Mouse (Mus musculus): ENCODE data around the gene Lsamp.
"Not testable (repeated sequence)": the region's sequence is repeated elsewhere in the genome, so short reads cannot be mapped to it uniquely, and the experiment has no call there.

The Lsamp gene

DNA sequence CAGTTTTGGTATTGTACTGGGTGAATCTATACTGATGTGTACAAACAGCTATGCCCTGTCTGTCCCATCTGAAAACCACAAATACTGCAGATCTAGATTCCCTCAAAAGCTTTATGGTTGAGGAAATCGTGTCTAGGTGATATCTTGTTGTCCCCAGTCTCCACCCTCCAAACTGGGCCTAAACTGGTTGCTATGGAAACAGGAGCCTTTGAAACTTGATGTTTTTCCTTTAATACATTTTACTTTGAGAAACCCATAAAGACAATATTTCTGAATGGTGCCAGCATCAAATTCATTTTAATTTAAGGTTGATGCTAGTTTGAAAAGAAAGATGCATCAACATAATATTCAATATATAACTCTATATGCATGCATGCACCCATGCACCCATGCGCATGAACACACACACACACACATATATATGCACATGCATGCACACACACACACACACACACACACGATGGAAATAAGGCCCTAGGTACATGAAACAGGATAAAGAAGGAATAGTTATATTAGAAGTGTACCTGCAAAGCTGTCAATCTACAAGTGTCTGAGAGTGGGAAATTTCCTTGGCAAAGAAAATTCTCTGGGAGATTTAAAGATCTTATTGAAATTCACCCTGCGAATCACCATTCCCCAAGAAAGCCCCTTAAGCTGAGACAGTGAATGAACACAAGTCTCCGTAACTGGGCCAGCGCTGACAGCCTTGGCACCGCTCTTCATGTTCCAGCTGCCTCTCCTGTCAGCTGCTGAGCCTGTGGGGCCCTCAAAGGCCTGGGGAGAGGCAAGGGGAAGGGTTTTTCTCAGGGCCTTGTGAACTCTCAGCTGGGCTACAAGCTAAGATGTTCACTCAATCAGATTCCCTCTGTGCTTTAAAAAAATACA, 525.2 kb downstream of the Lsamp start:
- no peak for DNase-seq

DNA sequence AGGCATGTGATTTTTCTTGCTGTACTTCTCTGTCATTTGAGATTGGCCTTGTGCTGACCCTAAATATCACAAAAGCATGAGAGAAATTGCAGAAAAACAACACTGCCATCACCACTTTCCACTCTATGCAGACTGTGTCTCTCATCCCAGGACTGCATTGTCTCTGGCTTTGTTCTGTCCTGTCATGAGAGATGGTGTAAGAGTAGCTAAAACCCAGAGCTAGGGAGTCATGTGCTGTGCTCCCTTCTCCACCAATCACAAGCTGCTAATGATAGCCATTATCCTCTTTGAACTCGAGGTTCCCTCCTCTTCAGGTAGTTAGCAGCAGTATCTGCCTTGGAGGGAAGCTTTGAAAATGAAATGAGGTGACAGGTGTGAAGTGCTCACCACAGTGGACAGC, 552.6 kb downstream of the Lsamp start:
- no peak for DNase-seq

DNA sequence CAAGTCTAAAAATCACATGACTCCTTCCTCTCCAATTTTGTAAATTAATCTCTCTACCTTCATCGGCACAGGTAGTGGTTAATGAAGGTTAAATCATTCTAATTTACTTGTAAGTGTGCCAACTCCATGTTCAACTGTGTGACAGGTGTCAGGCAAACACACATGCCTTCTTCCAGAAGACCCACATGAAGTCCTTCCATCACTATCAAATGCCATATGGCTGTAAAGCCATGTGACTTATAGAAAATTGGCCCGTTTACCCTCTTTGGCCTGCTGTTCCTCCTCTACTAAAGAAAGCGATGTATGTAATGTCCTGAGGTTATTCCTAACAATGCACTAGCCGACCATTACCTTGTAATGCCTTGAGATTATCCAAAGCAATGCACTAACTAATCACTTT, 565.5 kb downstream of the Lsamp start:
- no peak for DNase-seq

DNA sequence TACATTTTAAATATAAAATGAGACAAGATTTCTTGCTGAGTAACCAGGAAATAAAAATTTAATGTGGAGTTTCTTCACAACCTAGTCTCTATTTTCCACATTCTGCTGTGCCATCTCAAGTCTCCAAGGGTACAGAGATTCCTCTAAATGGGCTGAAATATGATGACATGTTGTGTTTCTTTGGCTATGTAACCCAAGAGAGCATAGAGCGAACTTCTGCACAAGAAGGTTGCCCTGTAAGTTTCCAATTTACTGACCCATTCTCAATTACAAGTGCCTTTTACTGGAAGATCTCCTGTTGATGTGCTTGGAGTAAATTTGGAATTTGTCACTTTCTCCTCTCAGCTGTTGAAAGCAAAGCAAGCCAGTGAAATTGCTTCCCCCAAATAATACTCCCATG, 571.4 kb downstream of the Lsamp start:
- no peak for DNase-seq

DNA sequence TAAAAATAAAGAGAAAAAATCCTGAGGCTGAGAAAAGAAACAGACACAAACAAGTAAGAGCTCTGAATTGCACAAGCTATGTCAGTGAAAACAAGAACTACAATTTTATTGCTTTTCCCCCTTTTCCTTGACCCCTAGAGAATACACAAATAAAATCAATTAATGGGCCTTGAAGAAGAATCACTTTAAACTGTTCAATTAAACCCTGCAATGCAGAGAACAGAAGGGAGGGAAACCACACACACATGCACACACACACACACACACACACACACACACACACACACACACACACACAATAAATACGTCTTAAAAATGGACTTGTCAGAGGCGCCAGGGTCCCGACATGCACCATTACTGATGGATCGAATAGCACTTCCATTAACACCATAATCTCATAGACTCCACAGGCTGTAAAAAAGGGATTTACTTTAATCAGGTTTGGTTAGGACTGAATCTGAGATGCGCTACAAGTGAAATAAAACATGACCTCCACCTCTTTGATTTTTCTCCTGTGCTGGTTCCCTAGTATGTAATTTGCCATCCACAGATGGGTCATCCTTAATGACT, 573.6 kb downstream of the Lsamp start:
- no peak for DNase-seq

DNA sequence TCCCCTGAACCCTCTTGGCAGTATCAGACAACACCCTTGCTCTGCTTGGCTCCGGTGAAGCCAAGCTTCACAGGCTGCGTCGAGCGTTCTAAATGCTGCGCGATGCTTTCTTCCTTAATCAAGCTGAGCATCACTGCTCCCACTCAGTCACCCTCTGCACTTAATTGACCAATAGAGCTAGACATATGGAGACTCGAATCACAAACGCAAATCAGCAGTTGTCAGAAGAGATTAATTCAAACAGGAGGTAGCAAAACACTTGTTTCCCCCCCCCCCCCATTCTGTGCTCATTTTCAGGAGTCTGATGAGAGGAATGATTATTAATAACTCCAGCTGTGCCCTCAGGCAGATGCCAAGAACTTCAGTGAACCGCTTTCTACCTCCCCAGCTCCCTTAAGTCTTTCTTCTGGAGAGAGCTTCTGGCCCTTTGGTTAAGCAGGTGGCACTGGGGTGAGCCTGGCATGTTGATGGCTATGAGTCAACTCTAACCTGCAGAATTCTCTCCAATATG, 583.3 kb downstream of the Lsamp start:
- DNase-seq: peak; percentile 43

DNA sequence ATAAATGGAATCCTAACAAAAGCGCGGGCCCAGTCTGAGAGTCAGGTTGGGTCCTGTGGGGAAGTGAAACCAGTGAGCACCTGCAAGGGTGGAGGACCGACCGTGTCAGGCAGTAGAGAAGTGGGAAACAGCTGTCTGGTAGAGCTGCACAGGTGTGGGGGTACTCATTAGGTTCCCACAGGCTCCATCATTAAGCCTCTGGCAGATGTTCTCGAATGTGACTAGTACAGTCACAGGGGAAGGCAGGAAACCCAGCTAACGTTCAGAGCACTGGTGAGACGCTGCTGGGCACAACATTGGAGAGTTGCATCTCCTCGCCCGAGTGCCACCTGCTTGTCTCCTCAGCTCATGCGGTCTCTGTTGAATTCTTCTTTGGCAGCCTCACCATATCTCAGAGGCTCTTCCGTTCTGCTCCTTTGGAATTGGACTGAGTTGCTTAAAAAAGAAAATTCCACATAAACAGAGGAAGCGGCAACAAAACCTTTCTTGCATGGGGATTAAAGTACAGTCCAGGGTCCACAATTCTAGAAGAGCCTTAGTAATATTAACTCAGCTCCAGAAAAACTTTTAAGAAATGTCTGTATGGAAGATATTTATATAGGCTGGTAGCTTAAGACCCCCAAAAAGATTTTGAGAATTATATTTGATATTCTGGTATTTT, 588.1 kb downstream of the Lsamp start:
- no peak for DNase-seq

DNA sequence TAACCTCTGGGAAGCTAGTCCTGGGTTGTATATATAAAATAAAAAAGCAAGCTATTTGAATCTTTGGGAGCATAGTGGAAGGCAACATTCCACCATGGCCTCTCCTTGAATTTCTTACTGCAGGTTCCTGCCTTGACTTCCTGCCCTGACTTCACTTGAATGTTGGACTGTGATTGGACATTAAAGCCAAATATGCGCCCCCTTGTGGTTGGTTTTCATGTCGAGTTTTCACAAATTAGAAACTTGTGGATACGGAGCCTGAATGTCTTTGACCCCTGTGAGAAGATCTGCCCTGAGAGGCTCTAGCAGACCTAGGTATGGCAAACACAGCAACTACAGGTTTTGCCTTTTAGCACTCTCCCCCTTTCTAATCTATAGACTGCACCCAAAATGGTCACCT, 597.9 kb downstream of the Lsamp start:
- DNase-seq: no peak

DNA sequence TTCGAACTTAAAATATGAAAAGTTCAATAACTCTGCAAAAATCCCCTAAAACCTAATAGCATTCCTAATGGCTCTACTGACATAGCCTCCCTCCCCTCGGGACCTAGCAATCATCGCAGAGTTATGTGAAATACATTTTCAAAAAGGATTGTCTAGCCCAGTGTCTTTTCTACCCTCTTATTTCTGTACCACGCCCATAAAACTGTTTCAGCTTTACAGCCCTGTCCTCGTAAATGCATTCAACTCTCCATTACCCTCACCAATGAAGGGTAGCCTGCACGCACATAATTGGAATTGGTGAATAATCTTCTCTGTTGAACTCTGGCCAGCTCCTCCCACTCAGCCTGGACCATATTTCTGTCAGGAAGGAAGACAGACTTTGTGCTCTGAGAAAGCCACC, 609.0 kb downstream of the Lsamp start:
- DNase-seq: no peak

DNA sequence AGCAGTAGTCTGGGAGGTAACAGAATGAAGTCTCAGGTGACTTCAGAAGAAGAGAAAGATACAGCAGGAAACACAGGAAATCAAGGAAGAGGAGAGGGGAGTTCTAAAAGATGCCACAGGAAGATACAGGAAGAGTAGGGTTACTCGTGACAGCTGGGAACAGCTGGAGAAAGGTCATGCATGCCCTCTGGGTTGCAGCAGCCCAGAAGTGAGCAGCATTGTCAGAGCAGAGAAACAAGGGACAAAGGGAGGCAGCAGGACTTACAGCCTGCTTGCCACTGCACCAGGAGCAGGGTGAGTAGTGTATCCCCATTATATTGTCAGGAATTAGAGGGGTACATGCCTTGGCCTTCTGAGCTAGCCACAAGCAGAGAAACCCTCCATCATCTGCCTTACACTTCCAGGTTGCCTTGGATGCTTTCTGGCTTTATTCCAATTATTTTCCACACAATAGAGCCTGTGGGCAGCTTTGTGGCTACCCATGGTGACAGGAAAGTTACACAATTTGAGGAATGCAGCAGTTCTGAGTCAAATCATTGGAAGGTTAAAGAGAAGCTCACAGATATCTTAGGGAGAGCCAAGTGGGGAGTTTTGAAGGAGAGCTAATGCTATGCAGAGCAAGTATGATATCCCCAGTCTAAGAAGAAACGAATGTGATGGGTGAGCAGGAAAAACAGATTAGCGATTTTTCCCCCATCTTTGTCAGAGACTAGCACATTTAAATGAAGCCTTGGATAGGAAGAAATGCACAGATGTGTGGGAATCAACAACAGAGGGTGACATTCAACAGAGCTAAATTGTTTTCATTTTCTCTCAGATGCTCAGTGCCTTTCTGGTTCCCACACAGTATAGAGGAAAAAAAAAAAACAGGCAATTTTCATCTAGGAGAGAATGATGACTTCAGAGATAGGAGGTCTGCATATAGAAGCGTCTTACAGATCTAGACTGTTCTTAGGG, 617.5 kb downstream of the Lsamp start:
- no peak for DNase-seq

DNA sequence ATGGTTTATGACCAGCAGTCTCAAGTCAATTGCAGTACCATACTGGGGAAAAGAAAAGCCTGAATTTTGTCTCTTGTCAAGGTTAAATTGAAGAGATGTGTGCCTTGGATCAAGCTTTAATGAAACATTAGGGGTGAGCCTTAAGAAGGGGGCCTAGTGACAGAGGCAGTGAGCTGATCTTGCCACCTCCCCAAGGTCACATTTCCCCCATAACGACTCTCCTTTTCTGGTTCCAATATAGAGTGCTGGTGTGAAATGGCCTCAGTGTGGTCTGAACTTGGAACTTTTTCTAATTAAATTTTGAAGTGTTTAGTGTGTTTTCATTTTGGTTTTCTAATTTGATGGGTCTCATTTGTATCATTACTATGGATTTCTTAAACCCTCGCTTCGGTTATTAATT, 623.3 kb downstream of the Lsamp start:
- DNase-seq: no peak

DNA sequence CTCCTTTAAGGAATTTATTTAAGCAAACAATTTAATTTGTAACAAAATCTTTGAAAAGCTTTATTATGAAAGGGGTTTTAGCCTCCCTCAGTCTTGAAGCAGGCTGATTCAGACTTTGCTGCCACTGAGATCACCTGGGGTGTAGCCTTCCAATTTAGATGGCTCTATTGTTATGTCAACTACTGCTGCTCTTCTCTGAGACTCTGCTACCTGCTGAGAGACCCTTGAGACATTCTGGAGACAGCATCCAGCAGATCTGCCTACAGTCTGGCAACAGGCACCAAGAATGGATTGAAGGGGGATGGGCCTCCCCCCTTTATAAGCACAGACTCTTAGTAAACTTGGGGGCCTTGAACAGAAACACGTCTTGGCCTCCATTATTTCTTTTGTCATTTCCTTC, 632.5 kb downstream of the Lsamp start:
- not testable (repeated sequence) for DNase-seq

DNA sequence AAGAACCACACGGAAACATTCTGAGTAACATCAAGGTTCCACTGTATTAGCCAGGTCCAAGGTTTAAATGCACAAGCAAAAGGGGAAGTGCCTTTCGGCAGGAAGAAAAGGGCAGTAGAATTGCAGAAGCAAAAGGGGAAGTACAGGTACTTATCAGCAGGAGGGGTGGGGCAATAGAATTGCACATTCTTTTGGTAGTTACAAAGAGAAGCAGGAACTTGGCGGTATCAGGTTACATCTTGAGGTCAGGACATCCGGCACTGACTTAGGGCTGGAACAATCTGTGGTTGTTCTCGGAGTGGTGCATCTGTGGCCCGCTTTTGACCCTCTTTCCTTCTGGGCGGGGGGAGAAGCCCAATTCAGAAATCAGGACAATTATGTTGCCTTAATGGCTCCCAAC, 636.9 kb downstream of the Lsamp start:
- DNase-seq: not testable (repeated sequence)

DNA sequence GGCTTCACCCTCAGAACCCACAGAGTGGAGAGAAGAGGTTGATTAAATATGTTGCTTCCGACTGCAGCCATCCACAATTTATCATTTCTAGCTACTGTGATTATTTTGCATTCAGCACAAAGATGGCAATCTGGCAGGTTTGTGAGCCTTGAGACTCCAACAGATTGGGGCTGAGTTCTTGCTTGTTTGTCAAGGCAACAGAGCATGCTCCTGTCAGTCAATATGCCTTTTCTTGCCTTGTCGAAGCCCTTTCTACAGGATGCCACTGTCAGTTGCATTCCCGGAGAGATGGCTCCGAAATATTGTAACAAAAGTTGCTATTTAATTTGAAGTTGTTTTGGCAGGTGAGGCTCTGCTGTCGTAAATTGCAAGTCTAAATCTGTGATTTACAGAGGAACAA, 643.0 kb downstream of the Lsamp start:
- DNase-seq: no peak

DNA sequence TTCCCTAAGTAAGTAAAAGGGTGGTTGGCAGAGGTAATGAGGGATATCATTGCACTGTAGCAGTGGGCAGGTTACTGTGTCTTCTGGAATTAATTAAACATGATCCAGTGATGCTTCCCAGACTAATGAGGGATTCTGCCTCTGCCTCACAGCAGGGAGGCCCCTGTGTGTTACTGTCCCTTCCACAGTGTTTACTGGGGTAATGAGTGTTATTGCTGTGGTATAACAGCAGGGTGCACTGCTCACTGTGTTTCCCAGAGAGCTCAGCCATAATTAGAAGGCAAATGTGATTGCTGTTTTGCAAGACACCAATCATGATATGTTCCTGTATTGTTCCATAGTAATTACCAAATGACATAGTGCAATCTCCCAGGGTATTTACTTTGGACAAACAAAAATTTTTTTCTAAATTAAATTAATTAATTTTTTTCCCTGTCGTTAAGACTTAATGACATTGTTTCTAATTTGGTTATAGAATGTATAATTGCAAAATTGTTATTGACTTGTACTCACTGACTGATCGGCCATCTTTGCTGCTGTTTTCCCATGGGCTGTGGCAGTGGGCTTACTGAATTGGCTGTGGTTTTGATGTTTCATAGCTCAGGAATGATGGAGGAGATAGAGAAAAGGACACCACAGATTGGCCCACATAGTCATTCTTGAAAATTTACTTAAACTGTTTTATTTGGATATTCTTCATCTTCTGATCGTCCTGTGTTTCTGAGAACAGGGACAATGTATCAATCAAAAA, 655.6 kb downstream of the Lsamp start:
- DNase-seq: no peak

DNA sequence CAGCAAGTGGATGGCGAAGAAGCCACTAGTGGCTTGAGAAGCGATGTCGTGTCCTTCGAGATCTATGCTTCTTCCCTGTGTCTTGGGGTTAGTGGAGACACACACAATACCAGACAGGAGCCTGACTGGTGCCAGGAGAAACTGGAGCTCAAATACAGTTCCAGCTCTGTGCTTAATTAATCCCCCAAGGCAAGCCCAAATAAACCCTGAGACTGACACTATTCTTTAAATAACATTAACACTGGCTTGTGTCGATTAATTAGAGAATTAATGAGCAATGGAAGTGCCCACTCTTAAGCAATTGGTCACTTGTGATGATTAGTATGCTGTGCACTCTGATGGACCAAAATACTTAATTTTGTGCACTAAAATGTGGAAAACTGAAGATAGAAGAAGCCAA, 668.6 kb downstream of the Lsamp start:
- no peak for DNase-seq

DNA sequence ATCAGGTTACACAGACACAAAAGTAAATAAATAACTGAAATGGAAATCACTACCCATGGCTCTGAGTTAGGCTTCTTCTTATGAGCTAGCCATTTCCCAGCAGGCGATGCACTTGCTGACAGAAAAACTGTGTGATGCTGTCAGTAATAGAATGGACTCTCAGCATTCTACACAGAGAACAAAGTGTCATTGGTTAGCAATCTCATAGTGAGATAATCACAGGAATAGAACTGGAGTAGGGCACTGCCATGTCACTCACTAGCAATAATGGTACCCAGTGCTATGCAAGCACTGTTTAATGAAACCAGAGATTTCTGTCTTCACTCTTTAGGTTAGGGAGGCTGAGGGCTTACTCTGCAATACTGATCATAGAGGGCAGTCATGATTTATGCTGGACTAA, 669.3 kb downstream of the Lsamp start:
- no peak for DNase-seq

DNA sequence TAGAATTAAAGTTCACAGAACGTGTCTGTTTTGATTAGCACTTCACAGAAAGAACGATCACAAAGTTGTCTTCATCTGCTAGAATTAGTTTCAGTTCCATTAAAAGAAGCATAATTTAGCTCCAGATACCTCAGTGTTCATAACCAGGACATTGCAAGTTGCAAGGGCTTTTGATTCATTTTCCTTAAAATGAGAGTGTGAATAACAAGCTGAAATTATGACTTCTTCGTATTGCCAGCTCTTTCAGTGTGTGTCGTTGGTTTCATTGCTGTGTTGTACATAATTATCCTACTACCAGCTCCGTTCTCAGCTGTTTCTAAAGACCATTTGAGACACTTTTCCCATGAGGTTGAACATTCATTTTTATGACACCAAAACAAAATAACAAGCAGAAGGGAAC, 672.2 kb downstream of the Lsamp start:
- no peak for DNase-seq

DNA sequence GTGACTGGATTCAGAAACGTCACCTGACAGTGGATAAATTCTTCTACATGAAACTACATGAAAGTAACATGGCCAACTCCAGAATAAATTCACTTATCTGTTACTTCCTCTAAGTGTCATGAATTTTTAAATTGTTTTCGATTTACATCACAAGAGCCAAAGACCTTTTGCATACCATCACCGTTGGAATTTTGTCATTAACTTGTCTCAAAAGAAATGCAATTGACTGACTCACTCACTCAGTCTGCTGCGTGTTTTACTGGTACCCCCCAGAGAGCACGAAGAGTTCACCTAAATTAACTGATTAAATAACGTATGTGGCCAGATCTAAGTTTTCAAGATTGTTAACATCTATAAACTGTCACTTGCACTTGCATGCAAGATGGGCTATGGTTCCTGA, 672.7 kb downstream of the Lsamp start:
- no peak for DNase-seq

DNA sequence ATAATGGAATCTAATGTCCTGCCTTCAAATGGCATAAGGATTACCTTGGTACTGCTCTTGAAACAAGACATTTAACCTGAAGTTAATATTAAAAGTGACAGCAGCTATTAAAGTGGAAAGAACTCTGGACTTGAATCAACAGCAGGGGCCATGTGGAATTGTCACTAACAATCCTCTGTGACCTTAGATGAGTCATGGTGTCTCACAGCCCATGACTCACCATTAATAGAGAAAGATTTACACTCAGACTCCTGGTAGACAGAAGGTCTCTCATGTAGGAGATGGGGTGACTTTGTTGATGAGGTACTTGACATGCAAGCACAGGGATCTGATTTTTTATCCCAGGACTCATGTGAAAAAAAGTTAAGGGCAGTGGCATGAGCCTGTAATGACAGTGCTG, 701.4 kb downstream of the Lsamp start:
- no peak for DNase-seq

DNA sequence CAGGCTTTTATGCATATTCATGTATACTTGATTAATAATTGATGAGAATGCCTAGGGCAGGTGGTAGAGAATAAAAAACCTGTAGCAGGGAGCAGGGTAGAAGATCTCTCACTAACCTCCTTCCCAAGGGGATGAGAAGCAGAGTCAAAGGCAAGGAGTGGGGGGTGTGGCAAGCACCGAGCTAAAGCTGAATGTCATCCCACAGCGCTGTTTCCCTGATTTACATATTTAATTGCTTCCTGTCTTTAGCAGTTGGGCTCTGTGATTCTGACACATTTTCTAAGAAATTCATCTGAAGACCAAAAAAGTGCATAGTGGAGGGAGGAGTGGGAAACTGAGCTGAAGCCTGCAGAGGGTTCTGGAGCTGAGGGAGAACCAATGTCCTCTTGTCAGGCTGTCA, 708.1 kb downstream of the Lsamp start:
- DNase-seq: no peak

DNA sequence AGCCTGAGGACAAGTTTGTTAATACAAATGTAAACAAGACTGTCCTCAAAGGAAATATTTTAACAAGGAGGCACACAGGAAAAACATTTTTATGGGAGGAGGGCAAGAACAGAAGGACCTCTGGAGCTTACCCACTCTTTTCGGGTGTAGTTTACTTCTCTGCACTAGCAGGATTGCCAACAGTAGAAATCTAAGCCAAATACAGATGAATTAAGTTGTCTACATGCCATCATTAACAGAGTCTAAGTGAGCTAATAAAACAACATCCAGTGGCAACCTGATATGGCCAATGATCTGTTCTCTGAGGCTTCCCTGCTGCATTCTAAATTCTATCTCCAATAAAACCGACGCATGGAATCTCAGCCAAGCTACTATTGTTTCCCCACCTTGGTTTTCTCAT, 713.1 kb downstream of the Lsamp start:
- no peak for DNase-seq

Data from cerebellum, adult 11 months (tissue).